Mouse (Mus musculus) liver, postnatal 0 days (tissue): Measurements from ENCODE around the gene Lenep. TPM values are rescaled to one million over a fixed set of nuclear protein-coding genes. Genes with fewer than 3 reads are reported as not detected.

Source experiments
- ATAC-seq: fragments of 200-750 bp; cut with Nextera tagmentation; 2 replicates; pipeline ENCODE4 v1.8.0; 2017; ENCODE audit warnings: mild to moderate bottlenecking, moderate library complexity
- DNase-seq: peaks from one replicate; pipeline ENCODE4 v3.0.0-alpha.2; 2016
- H3K27ac ChIP-seq: fragments of 300-500 bp; sonication (generic); 2 replicates; pipeline ENCODE4 v1.5.1; 2014; ENCODE audit warnings: antibody characterized with exemption, moderate library complexity, mild to moderate bottlenecking, low read depth
- H3K27me3 ChIP-seq: fragments of 300-500 bp; sonication (generic); 2 replicates; pipeline ENCODE4 v1.6.1; 2014; ENCODE audit warnings: low read length, control low read depth, mixed read lengths; ENCODE audit not compliant: insufficient read depth
- H3K36me3 ChIP-seq: fragments of 300-500 bp; sonication (generic); replicated peaks from 2 replicates; pipeline ENCODE4 v1.6.1; 2014; ENCODE audit warnings: mild to moderate bottlenecking, control low read depth, low read length, moderate library complexity, mixed read lengths; ENCODE audit not compliant: insufficient read depth
- H3K4me1 ChIP-seq: fragments of 300-500 bp; sonication (generic); 2 replicates; pipeline ENCODE4 v1.6.1; 2014; ENCODE audit warnings: antibody characterized with exemption, mild to moderate bottlenecking, control low read depth; ENCODE audit not compliant: insufficient read depth
- H3K4me2 ChIP-seq: fragments of 300-500 bp; sonication (generic); 2 replicates; pipeline ENCODE4 v1.6.1; 2014; ENCODE audit warnings: low read depth, mild to moderate bottlenecking, low read length, moderate library complexity, mixed read lengths
- H3K4me3 ChIP-seq: fragments of 300-500 bp; sonication (generic); 2 replicates; pipeline ENCODE4 v1.5.1; 2014; ENCODE audit warnings: low read depth, low read length
- H3K9ac ChIP-seq: fragments of 300-500 bp; sonication (generic); replicated peaks from 2 replicates; pipeline ENCODE4 v1.6.1; 2014; ENCODE audit warnings: mild to moderate bottlenecking, moderate library complexity
- H3K9me3 ChIP-seq: fragments of 300-500 bp; sonication (generic); 2 replicates; pipeline ENCODE4 v1.6.1; 2016; ENCODE audit warnings: mild to moderate bottlenecking, control low read depth, low read length, mixed read lengths
- CTCF ChIP-seq: sonication (generic); IDR thresholded peaks from 2 replicates; pipeline ENCODE4 v1.5.1; 2016; ENCODE audit warnings: antibody characterized with exemption, low read depth
- EP300 ChIP-seq: IDR thresholded peaks from 2 replicates; pipeline ENCODE4 v1.6.1; 2016; ENCODE audit warnings: antibody characterized with exemption, low read depth, mild to moderate bottlenecking
- WGBS: fragments of 180-500 bp; shearing (Covaris S2); extraction: QIAGEN DNeasy Blood & Tissue Kit; methylation state at CpG from one replicate; pipeline ENCODE4 v1.1.7; 2014; ENCODE audit not compliant: insufficient replicate concordance; 5-methylcytosine and 5-hydroxymethylcytosine counted together
- polyA plus RNA-seq: library from polyadenylated mRNA; unstranded; fragments of >200 nt; fragmentation: Nextera tagmentation; extraction: Ambion mirVana; gene quantifications from 2 replicates; pipeline ENCODE4 v1.2.1, GENCODE M21; 2015

Gene Lenep
- polyA plus RNA-seq: not detected in 2 replicates

DNA sequence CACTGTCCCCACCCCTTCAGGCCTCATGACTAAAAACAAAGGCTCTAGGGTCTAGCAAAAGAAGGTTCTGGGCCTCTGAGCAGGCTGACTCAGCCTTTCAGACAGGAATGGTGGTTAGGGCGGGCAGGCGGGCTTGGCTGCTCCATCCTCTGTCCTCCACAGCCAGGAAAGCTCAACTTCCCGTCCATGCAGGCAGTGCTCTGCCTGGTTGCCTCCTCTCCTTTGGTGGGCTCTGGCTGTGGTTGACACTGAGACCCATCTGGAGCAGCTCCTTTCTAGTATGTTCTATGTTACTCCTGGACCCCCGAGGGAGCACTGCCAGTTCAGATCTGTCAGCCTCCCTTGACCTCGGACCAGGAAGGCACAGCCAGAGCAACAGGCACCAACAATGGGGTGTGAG, at the start of gene Lenep:
Gene Lenep (minus strand): TSS at position 101 of the 400 bp plus-strand sequence.
- 79% methylated on average over 5 of the region's 5 CpGs for WGBS
- Histone ChIP-seq H3K9ac (no peak within 1 kb of the TSS), H3K36me3 (peaks cover 42% of the 10 kb centered on the region), H3K4me1 (peaks cover 5% of the 10 kb centered on the region; the same call in 1 of the 2 replicates), H3K9me3 (no peaks in the 10 kb centered on the region), H3K27ac (no peak within 1 kb of the TSS), H3K4me2 (no peak within 1 kb of the TSS), H3K27me3 (no peaks in the 10 kb centered on the region), H3K4me3 (no peak within 1 kb of the TSS)
- no peak for TF ChIP-seq CTCF
- no peak for TF ChIP-seq EP300
- ATAC-seq (no peak), DNase-seq (no peak)

DNA sequence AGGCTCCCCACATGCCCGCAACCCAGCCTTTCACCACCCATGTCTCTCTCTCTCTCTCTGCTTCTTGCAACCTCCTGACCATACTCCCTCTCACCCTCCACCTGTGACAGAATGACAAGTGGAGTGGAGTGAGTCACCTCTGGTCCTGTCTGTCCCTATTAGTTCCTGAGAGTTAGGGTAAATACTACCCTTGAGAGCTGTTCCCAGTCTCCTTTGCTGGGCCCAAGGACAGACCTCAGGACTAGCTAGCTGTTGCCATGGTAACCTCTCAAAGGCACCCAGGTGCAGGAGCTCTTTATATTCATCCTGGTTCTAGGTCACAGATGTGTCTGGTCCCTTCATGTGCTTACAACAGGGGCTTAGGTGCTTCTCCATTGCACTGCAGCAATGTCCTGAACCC, 49.3 kb upstream of the Lenep start:
- H3K36me3 ChIP-seq: peaks cover 10% of the 10 kb centered on the region
- no peak overlapping the region for H3K27ac ChIP-seq
- H3K27me3 ChIP-seq: no peaks in the 10 kb centered on the region
- H3K4me2 ChIP-seq: no peak overlapping the region
- peaks cover 11% of the 10 kb centered on the region for H3K4me1 ChIP-seq
- no peaks in the 10 kb centered on the region for H3K9me3 ChIP-seq
- ATAC-seq: no peak
- TF ChIP-seq EP300 (no peak), CTCF (no peak)
- no peak overlapping the region for H3K9ac ChIP-seq
- DNase-seq: no peak
- WGBS: 85% methylated on average over 1 of the region's 1 CpGs
- no peak overlapping the region for H3K4me3 ChIP-seq

DNA sequence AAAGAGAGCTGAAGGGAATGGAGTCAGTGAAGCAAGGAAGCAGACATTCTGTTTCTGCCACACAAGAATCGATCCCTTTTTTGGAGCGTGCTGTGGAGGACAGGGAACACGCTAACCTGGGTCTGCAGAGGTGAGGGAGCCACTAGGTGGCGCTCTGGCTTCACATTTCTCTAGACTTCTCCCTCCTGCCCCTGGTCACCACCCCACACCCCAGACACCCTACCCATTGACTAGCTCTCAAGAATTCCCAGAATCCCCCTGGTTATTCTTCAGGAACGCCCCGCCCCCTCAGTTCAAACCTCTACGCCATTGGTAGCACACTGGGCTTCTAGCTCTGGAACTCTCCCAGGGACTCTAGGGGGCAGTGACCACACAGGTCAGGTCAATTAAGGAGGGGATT, 46.9 kb upstream of the Lenep start:
- Histone ChIP-seq H3K4me1 (peaks cover 8% of the 10 kb centered on the region; the same call in 1 of the 2 replicates), H3K9ac (no peak overlapping the region), H3K4me3 (no peak overlapping the region), H3K27ac (no peak overlapping the region), H3K27me3 (no peaks in the 10 kb centered on the region), H3K4me2 (peak overlapping the region; percentile 57), H3K36me3 (peaks cover 30% of the 10 kb centered on the region), H3K9me3 (no peaks in the 10 kb centered on the region)
- TF ChIP-seq CTCF (peak; percentile 83), EP300 (no peak)
- ATAC-seq: peak; percentile 83
- DNase-seq: peak; percentile 87
- WGBS: 27% methylated on average over 7 of the region's 7 CpGs

DNA sequence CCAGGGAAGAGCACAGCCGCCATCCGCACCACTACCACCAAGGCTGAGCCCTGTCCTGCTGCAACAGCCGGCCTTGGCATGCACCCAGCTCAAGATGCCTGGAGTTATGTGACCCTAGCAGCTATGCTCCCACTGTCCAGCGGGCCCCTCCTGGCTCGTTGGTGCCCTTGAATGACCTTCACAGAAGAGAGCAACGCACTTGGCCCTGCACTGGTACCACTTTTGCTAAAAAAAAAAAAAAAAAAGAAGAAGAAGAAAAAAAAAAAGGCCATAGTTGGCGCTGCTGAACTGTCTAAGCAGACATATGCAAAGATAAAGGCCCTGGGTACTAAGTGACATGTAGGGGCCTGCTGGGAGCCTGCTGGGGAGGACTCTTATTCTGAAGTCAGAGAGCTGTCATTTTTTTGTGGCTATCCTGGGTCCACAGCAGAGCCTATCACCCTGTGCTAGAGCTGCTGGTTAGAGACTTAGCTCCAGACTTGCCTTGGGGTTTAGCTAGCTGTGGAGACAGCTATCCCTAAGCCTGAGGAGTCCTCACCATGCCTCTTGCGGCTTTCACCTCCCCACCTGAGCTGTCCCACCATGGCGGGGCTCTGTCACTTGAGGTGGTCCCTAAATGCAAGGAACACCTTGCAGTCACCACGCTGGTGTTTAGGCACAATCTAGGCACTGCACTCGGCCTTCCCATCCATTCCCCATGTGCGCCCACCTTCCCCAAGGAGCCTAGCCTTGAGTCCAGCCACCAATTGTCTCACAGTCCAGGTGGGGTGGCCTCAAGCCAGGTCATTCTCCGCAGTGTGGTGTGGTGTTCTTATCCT, 46.3 kb upstream of the Lenep start:
- H3K4me3 ChIP-seq: no peak overlapping the region
- H3K9me3 ChIP-seq: no peaks in the 10 kb centered on the region
- H3K4me1 ChIP-seq: peaks cover 8% of the 10 kb centered on the region; the same call in 1 of the 2 replicates
- peaks cover 33% of the 10 kb centered on the region for H3K36me3 ChIP-seq
- no peaks in the 10 kb centered on the region for H3K27me3 ChIP-seq
- no peak overlapping the region for H3K27ac ChIP-seq
- peak; percentile 43 for DNase-seq
- peak; percentile 87 for ATAC-seq
- 37% methylated on average over 13 of the region's 13 CpGs for WGBS
- TF ChIP-seq CTCF: no peak
- TF ChIP-seq EP300: no peak
- peak overlapping the region; percentile 57 for H3K4me2 ChIP-seq
- no peak overlapping the region for H3K9ac ChIP-seq

DNA sequence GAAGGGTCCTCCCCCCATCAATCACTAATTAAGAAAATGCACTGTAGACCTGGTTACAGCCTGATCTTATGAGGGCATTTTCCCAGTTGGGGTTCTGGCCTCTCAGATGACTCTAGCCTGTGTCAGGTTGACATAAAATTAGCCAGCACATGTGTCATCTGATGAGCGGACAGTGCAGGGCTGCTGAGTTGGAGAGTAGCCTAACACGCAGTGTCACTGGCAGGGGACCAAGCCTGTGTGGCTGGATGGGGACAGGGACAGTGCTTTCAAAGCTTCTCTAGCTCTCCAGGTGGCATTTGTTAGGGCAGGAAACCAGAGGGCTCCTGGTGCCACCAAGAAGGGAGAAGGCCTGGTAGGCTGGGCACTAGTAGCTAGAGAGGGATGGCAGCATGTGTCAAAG, 38.1 kb upstream of the Lenep start:
- Histone ChIP-seq H3K27me3 (no peaks in the 10 kb centered on the region), H3K4me3 (no peak overlapping the region), H3K27ac (no peak overlapping the region), H3K9me3 (no peaks in the 10 kb centered on the region), H3K4me1 (peaks cover 14% of the 10 kb centered on the region), H3K9ac (no peak overlapping the region), H3K4me2 (no peak overlapping the region), H3K36me3 (peaks cover 18% of the 10 kb centered on the region)
- DNase-seq: no peak
- WGBS: 70% methylated on average over 2 of the region's 2 CpGs
- TF ChIP-seq CTCF (no peak), EP300 (no peak)
- ATAC-seq: no peak

DNA sequence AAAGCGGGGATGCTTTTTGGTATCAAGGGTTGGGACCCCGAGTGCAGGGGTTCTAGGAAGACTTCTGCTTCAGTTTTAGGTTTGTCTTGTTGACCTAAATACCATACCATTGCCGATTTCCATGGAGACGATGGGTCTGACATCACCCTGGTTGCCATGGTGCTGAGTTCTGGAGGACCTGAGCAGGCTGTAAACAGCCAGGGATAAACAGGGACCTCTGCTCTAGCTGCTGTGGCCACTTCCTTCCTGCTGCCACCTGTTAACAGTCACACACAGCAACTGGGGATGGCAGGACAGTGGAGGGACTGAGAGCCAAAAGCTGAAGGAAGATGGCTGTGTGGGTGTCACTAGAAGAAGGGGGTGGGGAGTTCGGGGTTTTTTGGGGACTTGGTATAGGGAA, 34.7 kb upstream of the Lenep start:
- Histone ChIP-seq H3K9me3 (no peaks in the 10 kb centered on the region), H3K27ac (peak overlapping the region; percentile 59), H3K4me1 (peaks cover 14% of the 10 kb centered on the region), H3K36me3 (peaks cover 18% of the 10 kb centered on the region), H3K27me3 (no peaks in the 10 kb centered on the region), H3K4me3 (peak overlapping the region; percentile 63), H3K9ac (peak overlapping the region; percentile 71), H3K4me2 (peak overlapping the region; percentile 82)
- 14% methylated on average over 5 of the region's 5 CpGs for WGBS
- no peak for TF ChIP-seq EP300
- no peak for TF ChIP-seq CTCF
- DNase-seq: no peak
- peak; percentile 37; the same call in 1 of the 2 replicates for ATAC-seq
